Mouse (Mus musculus) stomach, postnatal 0 days (tissue): ENCODE results near the gene Tmsb10.

Experiments used
- CTCF ChIP-seq: IDR thresholded peaks from 2 replicates; pipeline ENCODE4 v1.5.1; 2016; ENCODE audit warnings: antibody characterized with exemption, low read depth, mild to moderate bottlenecking, moderate library complexity
- EP300 ChIP-seq: optimal IDR thresholded peaks from 2 replicates; pipeline ENCODE3; 2016; ENCODE audit warnings: antibody characterized with exemption

GRCm38 (mm10) chr6:72998809-72999208, 40.3 kb upstream of the Tmsb10 start:
- TF ChIP-seq CTCF (no peak), EP300 (no peak)
